Mouse (Mus musculus) kidney, postnatal 10 days (tissue): ENCODE results near the gene Abcc12.

Source experiments
- DNase-seq: peaks from one replicate; pipeline ENCODE4 v3.0.0; 2021; ENCODE audit warnings: mixed read lengths

Gene Abcc12

GRCm38 (mm10) chr8:86512131-86512792 lies 68.2 kb downstream of the Abcc12 start:
- no peak for DNase-seq

- DNase-seq: no peak
These were observed 79.1 kb downstream of the Abcc12 start for GRCm38 (mm10) chr8:86501341-86501740.

GRCm38 (mm10) chr8:86495056-86495455 lies 85.4 kb downstream of the Abcc12 start:
- DNase-seq: no peak

GRCm38 (mm10) chr8:86493841-86494240 lies 86.6 kb downstream of the Abcc12 start:
- no peak for DNase-seq

- DNase-seq: no peak
These were observed 95.1 kb downstream of the Abcc12 start for GRCm38 (mm10) chr8:86485411-86485810.

- no peak for DNase-seq
These were observed 96.2 kb downstream of the Abcc12 start for GRCm38 (mm10) chr8:86484244-86484643.

- DNase-seq: no peak
These were observed 98.4 kb downstream of the Abcc12 start for GRCm38 (mm10) chr8:86482116-86482515.

- DNase-seq: peak; percentile 54
These were observed 104.6 kb downstream of the Abcc12 start for GRCm38 (mm10) chr8:86475711-86476438.

GRCm38 (mm10) chr8:86474461-86474860 lies 106.0 kb downstream of the Abcc12 start:
- no peak for DNase-seq

- DNase-seq: no peak
These were observed 107.4 kb downstream of the Abcc12 start for GRCm38 (mm10) chr8:86473121-86473520.

GRCm38 (mm10) chr8:86470717-86471116 lies 109.8 kb downstream of the Abcc12 start:
- no peak for DNase-seq

- DNase-seq: no peak
These were observed 117.3 kb downstream of the Abcc12 start for GRCm38 (mm10) chr8:86463215-86463614.

- DNase-seq: no peak
These were observed 120.1 kb downstream of the Abcc12 start for GRCm38 (mm10) chr8:86460372-86460771.

- DNase-seq: no peak
These were observed 126.6 kb downstream of the Abcc12 start for GRCm38 (mm10) chr8:86453697-86454480.

- DNase-seq: no peak
These were observed 130.5 kb downstream of the Abcc12 start for GRCm38 (mm10) chr8:86449870-86450515.

- no peak for DNase-seq
These were observed 135.0 kb downstream of the Abcc12 start for GRCm38 (mm10) chr8:86445516-86445915.

- no peak for DNase-seq
These were observed 136.7 kb downstream of the Abcc12 start for GRCm38 (mm10) chr8:86443744-86444143.

- no peak for DNase-seq
These were observed 141.5 kb downstream of the Abcc12 start for GRCm38 (mm10) chr8:86438983-86439299.

GRCm38 (mm10) chr8:86438133-86438982 lies 142.1 kb downstream of the Abcc12 start:
- no peak for DNase-seq

GRCm38 (mm10) chr8:86437418-86437817 lies 143.1 kb downstream of the Abcc12 start:
- no peak for DNase-seq
